Mouse (Mus musculus): ENCODE data around the gene Dhx58. TPM values are rescaled to one million over a fixed set of nuclear protein-coding genes. Genes with fewer than 3 reads are reported as not detected.

Dhx58 gene
- polyA plus RNA-seq, 1 experiment from 2014 or later: 4.3 TPM

GRCm38 (mm10) chr11:100685371-100685770 lies 18.7 kb downstream of the Dhx58 start:
- WGBS: 79% methylated on average over 3 of the region's 3 CpGs
- Histone ChIP-seq H3K9me3 (ENCODE audit: control insufficient read depth, low read length) (no peaks in the 10 kb centered on the region), H3K27ac (ENCODE audit: low read depth, low read length) (no peak overlapping the region), H3K4me1 (replicated peaks; ENCODE audit: control insufficient read depth, insufficient read depth, low read length) (no peaks in the 10 kb centered on the region), H3K36me3 (ENCODE audit: control insufficient read depth, insufficient read depth, low read length) (no peaks in the 10 kb centered on the region), H3K9ac (ENCODE audit: low read length) (no peak overlapping the region), H3K4me2 (ENCODE audit: low read depth, low read length, severe bottlenecking) (no peak overlapping the region), H3K4me3 (ENCODE audit: low read depth, low read length) (no peak overlapping the region), H3K27me3 (ENCODE audit: control insufficient read depth, insufficient read depth, low read length) (no peaks in the 10 kb centered on the region)
- ATAC-seq (replicated peaks; ENCODE audit: low FRiP score): no peak
- DNase-seq (ENCODE audit: low spot score): no peak

DNA sequence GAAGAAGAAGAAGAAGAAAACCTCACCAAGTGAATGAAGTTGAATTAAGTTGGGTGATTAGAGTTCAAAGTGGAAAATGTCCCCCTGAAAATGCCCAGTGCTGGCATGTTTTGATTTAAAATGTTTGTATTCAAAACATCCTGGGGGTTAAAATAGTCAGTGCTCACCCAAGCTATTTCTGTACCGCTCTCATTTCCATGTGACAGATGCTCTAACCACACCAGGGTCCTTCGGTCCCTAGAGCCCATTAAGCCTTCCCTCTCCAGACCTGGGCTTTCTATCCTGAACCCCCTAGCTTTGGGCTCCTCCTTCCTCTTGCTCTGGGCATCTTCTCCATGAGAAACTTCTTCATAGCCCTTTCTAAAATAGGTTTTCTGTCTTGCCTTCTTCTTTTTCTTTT lies 20.0 kb downstream of the Dhx58 start:
- Histone ChIP-seq H3K4me3 (ENCODE audit: low read depth, low read length) (no peak overlapping the region), H3K27me3 (ENCODE audit: control insufficient read depth, insufficient read depth, low read length) (no peaks in the 10 kb centered on the region), H3K36me3 (ENCODE audit: control insufficient read depth, insufficient read depth, low read length) (no peaks in the 10 kb centered on the region), H3K9ac (ENCODE audit: low read length) (no peak overlapping the region), H3K9me3 (ENCODE audit: control insufficient read depth, low read length) (no peaks in the 10 kb centered on the region), H3K4me2 (ENCODE audit: low read depth, low read length, severe bottlenecking) (no peak overlapping the region), H3K27ac (ENCODE audit: low read depth, low read length) (no peak overlapping the region), H3K4me1 (replicated peaks; ENCODE audit: control insufficient read depth, insufficient read depth, low read length) (no peaks in the 10 kb centered on the region)
- DNase-seq (ENCODE audit: low spot score) (no peak), ATAC-seq (replicated peaks; ENCODE audit: low FRiP score) (no peak)
- 86% methylated on average over 2 of the region's 2 CpGs for WGBS

GRCm38 (mm10) chr11:100682526-100682925 lies 21.5 kb downstream of the Dhx58 start:
- Histone ChIP-seq H3K4me1 (replicated peaks; ENCODE audit: control insufficient read depth, insufficient read depth, low read length) (no peaks in the 10 kb centered on the region), H3K27me3 (ENCODE audit: control insufficient read depth, insufficient read depth, low read length) (no peaks in the 10 kb centered on the region), H3K9me3 (ENCODE audit: control insufficient read depth, low read length) (no peaks in the 10 kb centered on the region), H3K27ac (ENCODE audit: low read depth, low read length) (no peak overlapping the region), H3K36me3 (ENCODE audit: control insufficient read depth, insufficient read depth, low read length) (no peaks in the 10 kb centered on the region), H3K4me2 (ENCODE audit: low read depth, low read length, severe bottlenecking) (no peak overlapping the region), H3K4me3 (ENCODE audit: low read depth, low read length) (no peak overlapping the region), H3K9ac (ENCODE audit: low read length) (no peak overlapping the region)
- WGBS: 67% methylated on average over 5 of the region's 5 CpGs
- ATAC-seq (replicated peaks; ENCODE audit: low FRiP score) (no peak), DNase-seq (ENCODE audit: low spot score) (no peak)

DNA sequence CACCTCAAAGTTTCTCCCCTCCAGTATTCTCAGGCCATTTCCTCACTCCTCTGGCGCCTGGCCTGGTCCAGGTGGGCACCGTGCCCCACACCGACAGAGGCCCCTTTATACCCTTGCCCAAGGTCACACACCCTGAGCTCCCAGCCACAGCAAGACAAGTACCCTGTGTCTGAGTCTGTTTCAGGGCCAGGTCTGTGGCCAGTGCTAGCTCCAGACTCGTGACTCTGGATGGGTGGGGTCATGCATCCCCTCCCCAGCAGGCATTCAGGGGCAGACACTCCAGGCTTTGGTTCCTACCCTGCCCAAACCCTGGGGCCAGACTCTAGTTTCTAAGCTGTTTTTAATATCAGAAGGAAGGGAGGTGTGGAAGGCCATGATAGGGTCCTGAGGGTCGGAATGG lies 22.2 kb downstream of the Dhx58 start:
- no peaks in the 10 kb centered on the region for H3K4me1 ChIP-seq (replicated peaks; ENCODE audit: control insufficient read depth, insufficient read depth, low read length)
- WGBS: 82% methylated on average over 5 of the region's 5 CpGs

GRCm38 (mm10) chr11:100677810-100678209 lies 26.3 kb downstream of the Dhx58 start:
- Histone ChIP-seq H3K4me1 (replicated peaks; ENCODE audit: control insufficient read depth, insufficient read depth, low read length) (peaks cover 7% of the 10 kb centered on the region), H3K4me3 (ENCODE audit: low read depth, low read length) (no peak overlapping the region), H3K9ac (ENCODE audit: low read length) (no peak overlapping the region), H3K9me3 (ENCODE audit: control insufficient read depth, low read length) (no peaks in the 10 kb centered on the region), H3K36me3 (ENCODE audit: control insufficient read depth, insufficient read depth, low read length) (no peaks in the 10 kb centered on the region), H3K4me2 (ENCODE audit: low read depth, low read length, severe bottlenecking) (no peak overlapping the region), H3K27ac (ENCODE audit: low read depth, low read length) (no peak overlapping the region), H3K27me3 (ENCODE audit: control insufficient read depth, insufficient read depth, low read length) (no peaks in the 10 kb centered on the region)
- ATAC-seq (replicated peaks; ENCODE audit: low FRiP score): no peak
- WGBS: 64% methylated on average over 7 of the region's 7 CpGs
- no peak for DNase-seq (ENCODE audit: low spot score)

More for the DNA sequence above, 22.2 kb downstream of the Dhx58 start:
- Histone ChIP-seq H3K9ac (ENCODE audit: low read length) (no peak overlapping the region), H3K27ac (ENCODE audit: low read depth, low read length) (no peak overlapping the region), H3K9me3 (ENCODE audit: control insufficient read depth, low read length) (no peaks in the 10 kb centered on the region), H3K27me3 (ENCODE audit: control insufficient read depth, insufficient read depth, low read length) (no peaks in the 10 kb centered on the region), H3K4me3 (ENCODE audit: low read depth, low read length) (no peak overlapping the region), H3K36me3 (ENCODE audit: control insufficient read depth, insufficient read depth, low read length) (no peaks in the 10 kb centered on the region), H3K4me2 (ENCODE audit: low read depth, low read length, severe bottlenecking) (no peak overlapping the region)
- DNase-seq (ENCODE audit: low spot score) (no peak), ATAC-seq (replicated peaks; ENCODE audit: low FRiP score) (no peak)

GRCm38 (mm10) chr11:100673169-100673568 lies 30.9 kb downstream of the Dhx58 start:
- no peak overlapping the region for H3K27ac ChIP-seq (ENCODE audit: low read depth, low read length)
- H3K4me2 ChIP-seq (ENCODE audit: low read depth, low read length, severe bottlenecking): peak overlapping the region; percentile 43
- DNase-seq (ENCODE audit: low spot score): peak; percentile 65
- peak overlapping the region; percentile 10; the same call in 1 of the 2 replicates for H3K4me3 ChIP-seq (ENCODE audit: low read depth, low read length)
- no peaks in the 10 kb centered on the region for H3K36me3 ChIP-seq (ENCODE audit: control insufficient read depth, insufficient read depth, low read length)
- peak overlapping the region; percentile 60 for H3K9ac ChIP-seq (ENCODE audit: low read length)
- no peaks in the 10 kb centered on the region for H3K27me3 ChIP-seq (ENCODE audit: control insufficient read depth, insufficient read depth, low read length)
- H3K4me1 ChIP-seq (replicated peaks; ENCODE audit: control insufficient read depth, insufficient read depth, low read length): peaks cover 7% of the 10 kb centered on the region
- ATAC-seq (replicated peaks; ENCODE audit: low FRiP score): no peak
- WGBS: 2% methylated on average over 23 of the region's 23 CpGs
- H3K9me3 ChIP-seq (ENCODE audit: control insufficient read depth, low read length): no peaks in the 10 kb centered on the region

GRCm38 (mm10) chr11:100671956-100672355 lies 32.1 kb downstream of the Dhx58 start:
- 85% methylated on average over 2 of the region's 2 CpGs for WGBS
- peaks cover 7% of the 10 kb centered on the region for H3K4me1 ChIP-seq (replicated peaks; ENCODE audit: control insufficient read depth, insufficient read depth, low read length)
- no peak overlapping the region for H3K27ac ChIP-seq (ENCODE audit: low read depth, low read length)
- DNase-seq (ENCODE audit: low spot score) (no peak), ATAC-seq (replicated peaks; ENCODE audit: low FRiP score) (no peak)
- no peak overlapping the region for H3K9ac ChIP-seq (ENCODE audit: low read length)
- no peaks in the 10 kb centered on the region for H3K27me3 ChIP-seq (ENCODE audit: control insufficient read depth, insufficient read depth, low read length)
- no peaks in the 10 kb centered on the region for H3K36me3 ChIP-seq (ENCODE audit: control insufficient read depth, insufficient read depth, low read length)
- H3K4me3 ChIP-seq (ENCODE audit: low read depth, low read length): no peak overlapping the region
- no peaks in the 10 kb centered on the region for H3K9me3 ChIP-seq (ENCODE audit: control insufficient read depth, low read length)
- H3K4me2 ChIP-seq (ENCODE audit: low read depth, low read length, severe bottlenecking): no peak overlapping the region

DNA sequence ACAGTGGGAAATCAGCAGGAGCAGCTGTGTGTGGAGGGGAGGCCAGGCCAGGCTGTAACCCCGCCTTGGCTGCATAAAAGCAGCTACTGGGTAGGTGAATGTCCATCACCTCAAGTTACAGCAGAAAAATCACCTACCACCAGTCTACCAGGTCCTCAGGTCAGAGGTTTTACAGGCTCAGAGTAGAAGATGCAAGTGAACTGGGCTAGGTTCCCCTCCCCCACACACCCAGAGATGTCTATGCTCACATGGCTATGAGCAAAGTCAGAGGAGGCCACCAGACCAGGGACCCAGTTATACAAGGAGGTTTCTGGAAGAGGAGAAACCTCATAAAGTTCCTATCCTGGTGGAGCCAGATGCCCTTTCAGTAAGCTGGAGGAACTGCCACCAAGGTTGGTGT lies 33.0 kb downstream of the Dhx58 start:
- Histone ChIP-seq H3K4me1 (replicated peaks; ENCODE audit: control insufficient read depth, insufficient read depth, low read length) (peaks cover 7% of the 10 kb centered on the region), H3K4me3 (ENCODE audit: low read depth, low read length) (no peak overlapping the region), H3K27me3 (ENCODE audit: control insufficient read depth, insufficient read depth, low read length) (no peaks in the 10 kb centered on the region), H3K9ac (ENCODE audit: low read length) (no peak overlapping the region), H3K9me3 (ENCODE audit: control insufficient read depth, low read length) (no peaks in the 10 kb centered on the region), H3K36me3 (ENCODE audit: control insufficient read depth, insufficient read depth, low read length) (no peaks in the 10 kb centered on the region), H3K27ac (ENCODE audit: low read depth, low read length) (no peak overlapping the region), H3K4me2 (ENCODE audit: low read depth, low read length, severe bottlenecking) (no peak overlapping the region)
- ATAC-seq (replicated peaks; ENCODE audit: low FRiP score) (no peak), DNase-seq (ENCODE audit: low spot score) (no peak)
- 57% methylated on average over 1 of the region's 1 CpGs for WGBS

DNA sequence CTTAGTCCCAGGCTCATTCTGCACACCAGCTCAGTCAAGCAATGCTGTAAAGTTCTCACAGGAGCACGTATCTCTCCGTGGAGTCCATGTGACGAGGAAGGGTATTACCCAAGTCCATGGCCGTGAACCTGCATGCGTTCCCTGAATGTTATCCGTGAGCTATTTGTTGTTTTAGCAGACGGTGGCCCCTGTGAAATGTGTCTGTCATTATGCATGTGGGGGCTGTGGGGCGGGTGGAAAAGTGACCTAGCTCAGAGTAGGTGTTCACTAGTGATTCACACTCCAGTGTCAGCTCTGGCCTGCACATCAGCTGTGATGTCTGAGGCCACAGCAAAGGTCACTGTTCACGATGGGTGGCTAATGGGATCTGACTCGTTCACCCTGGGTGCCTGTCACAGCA lies 44.3 kb downstream of the Dhx58 start:
- Histone ChIP-seq H3K27me3 (ENCODE audit: control insufficient read depth, insufficient read depth, low read length) (no peaks in the 10 kb centered on the region), H3K27ac (ENCODE audit: low read depth, low read length) (no peak overlapping the region), H3K9me3 (ENCODE audit: control insufficient read depth, low read length) (no peaks in the 10 kb centered on the region), H3K4me3 (ENCODE audit: low read depth, low read length) (no peak overlapping the region), H3K9ac (ENCODE audit: low read length) (no peak overlapping the region), H3K4me1 (replicated peaks; ENCODE audit: control insufficient read depth, insufficient read depth, low read length) (no peaks in the 10 kb centered on the region; the same call in 1 of the 2 replicates), H3K4me2 (ENCODE audit: low read depth, low read length, severe bottlenecking) (no peak overlapping the region), H3K36me3 (ENCODE audit: control insufficient read depth, insufficient read depth, low read length) (no peaks in the 10 kb centered on the region)
- 81% methylated on average over 10 of the region's 10 CpGs for WGBS
- no peak for DNase-seq (ENCODE audit: low spot score)
- ATAC-seq (replicated peaks; ENCODE audit: low FRiP score): no peak

All from forebrain, embryonic 11.5 days (tissue).